Mouse (Mus musculus): ENCODE measurements at regions not wholly inside any gene's neighbourhood (a gene's known extent, or its start where the extent isn't known, plus 50 kb on each side); places are given as distances from the start of the nearest gene placed in this dataset.

GRCm38 (mm10) chr10:98684195-98684594 is 230.0 kb upstream of the Atp2b1 start:
- TF ChIP-seq CTCF (IDR thresholded peaks at IDR 0.05; ENCODE audit: borderline replicate concordance, insufficient read depth, low read length) = no peak
- no peak for TF ChIP-seq POLR2A (IDR thresholded peaks at IDR 0.05; ENCODE audit: low read depth, low read length)

Measured in embryonic fibroblast, embryonic 13.5 days (primary cell).